Mouse (Mus musculus): ENCODE data around the gene Gm28048. TPM values are rescaled to one million over a fixed set of nuclear protein-coding genes. Genes with fewer than 3 reads are reported as not detected.

Gm28048 gene
- polyA plus RNA-seq, 1 experiment from 2014 or later: 3.4 TPM

- no peak overlapping the region for H3K27ac ChIP-seq
- no peaks in the 10 kb centered on the region for H3K4me1 ChIP-seq
- peaks cover 7% of the 10 kb centered on the region for H3K36me3 ChIP-seq (ENCODE audit: poor library complexity, severe bottlenecking)
- H3K9ac ChIP-seq: no peak overlapping the region
- ATAC-seq: no peak
- no peak overlapping the region for H3K4me3 ChIP-seq
- 88% methylated on average over 4 of the region's 4 CpGs for WGBS
- H3K9me3 ChIP-seq (replicated peaks): peaks cover 14% of the 10 kb centered on the region
- no peak overlapping the region for H3K4me2 ChIP-seq
- H3K27me3 ChIP-seq: no peaks in the 10 kb centered on the region
Observed at GRCm38 (mm10) chr11:22964401-22964800, 17.5 kb downstream of the Gm28048 start.

- Histone ChIP-seq H3K4me3 (no peak overlapping the region), H3K9me3 (replicated peaks) (peaks cover 6% of the 10 kb centered on the region; the same call in 1 of the 2 replicates), H3K4me2 (no peak overlapping the region), H3K36me3 (ENCODE audit: poor library complexity, severe bottlenecking) (peaks cover 7% of the 10 kb centered on the region), H3K9ac (no peak overlapping the region), H3K27me3 (no peaks in the 10 kb centered on the region), H3K27ac (no peak overlapping the region), H3K4me1 (no peaks in the 10 kb centered on the region)
- ATAC-seq: no peak
- 88% methylated on average over 1 of the region's 1 CpGs for WGBS
Observed at GRCm38 (mm10) chr11:22962101-22962500, 19.8 kb downstream of the Gm28048 start.

- no peaks in the 10 kb centered on the region for H3K4me1 ChIP-seq
- 91% methylated on average over 4 of the region's 4 CpGs for WGBS
- no peaks in the 10 kb centered on the region; the same call in 1 of the 2 replicates for H3K36me3 ChIP-seq (ENCODE audit: poor library complexity, severe bottlenecking)
- no peak overlapping the region for H3K4me2 ChIP-seq
- H3K27me3 ChIP-seq: no peaks in the 10 kb centered on the region
- no peak for ATAC-seq
- H3K9me3 ChIP-seq (replicated peaks): no peaks in the 10 kb centered on the region
- no peak overlapping the region for H3K4me3 ChIP-seq
- no peak overlapping the region for H3K9ac ChIP-seq
- no peak overlapping the region for H3K27ac ChIP-seq
Observed at GRCm38 (mm10) chr11:22957791-22958374, 24.0 kb downstream of the Gm28048 start.

GRCm38 (mm10) chr11:22956830-22957229 is 25.1 kb downstream of the Gm28048 start:
- 74% methylated on average over 4 of the region's 4 CpGs for WGBS
- Histone ChIP-seq H3K4me1 (no peaks in the 10 kb centered on the region), H3K27ac (no peak overlapping the region), H3K36me3 (ENCODE audit: poor library complexity, severe bottlenecking) (peaks cover 3% of the 10 kb centered on the region; the same call in 1 of the 2 replicates), H3K9ac (no peak overlapping the region), H3K27me3 (no peaks in the 10 kb centered on the region), H3K4me3 (no peak overlapping the region), H3K9me3 (replicated peaks) (no peaks in the 10 kb centered on the region), H3K4me2 (no peak overlapping the region)
- ATAC-seq: peak; percentile 48; the same call in 1 of the 2 replicates

GRCm38 (mm10) chr11:22956346-22956745 is 25.5 kb downstream of the Gm28048 start:
- Histone ChIP-seq H3K9me3 (replicated peaks) (no peaks in the 10 kb centered on the region), H3K9ac (no peak overlapping the region), H3K4me2 (no peak overlapping the region), H3K36me3 (ENCODE audit: poor library complexity, severe bottlenecking) (peaks cover 3% of the 10 kb centered on the region; the same call in 1 of the 2 replicates), H3K4me1 (no peaks in the 10 kb centered on the region), H3K27me3 (no peaks in the 10 kb centered on the region), H3K27ac (no peak overlapping the region), H3K4me3 (no peak overlapping the region)
- no peak for ATAC-seq
- 95% methylated on average over 6 of the region's 6 CpGs for WGBS

GRCm38 (mm10) chr11:22952668-22953067 is 29.2 kb downstream of the Gm28048 start:
- Histone ChIP-seq H3K27ac (no peak overlapping the region), H3K9me3 (replicated peaks) (no peaks in the 10 kb centered on the region), H3K36me3 (ENCODE audit: poor library complexity, severe bottlenecking) (peaks cover 3% of the 10 kb centered on the region; the same call in 1 of the 2 replicates), H3K27me3 (no peaks in the 10 kb centered on the region), H3K4me1 (no peaks in the 10 kb centered on the region), H3K4me3 (no peak overlapping the region), H3K9ac (no peak overlapping the region), H3K4me2 (no peak overlapping the region)
- ATAC-seq: no peak
- WGBS: 92% methylated on average over 7 of the region's 7 CpGs

- Histone ChIP-seq H3K9ac (no peak overlapping the region), H3K36me3 (ENCODE audit: poor library complexity, severe bottlenecking) (peaks cover 3% of the 10 kb centered on the region; the same call in 1 of the 2 replicates), H3K4me1 (no peaks in the 10 kb centered on the region), H3K27ac (no peak overlapping the region), H3K9me3 (replicated peaks) (no peaks in the 10 kb centered on the region), H3K4me2 (no peak overlapping the region), H3K4me3 (no peak overlapping the region), H3K27me3 (no peaks in the 10 kb centered on the region)
- no peak for ATAC-seq
- WGBS: 86% methylated on average over 6 of the region's 6 CpGs
Observed at GRCm38 (mm10) chr11:22950131-22950530, 31.8 kb downstream of the Gm28048 start.

- Histone ChIP-seq H3K9ac (no peak overlapping the region), H3K4me1 (no peaks in the 10 kb centered on the region), H3K4me2 (no peak overlapping the region), H3K9me3 (replicated peaks) (no peaks in the 10 kb centered on the region), H3K4me3 (no peak overlapping the region), H3K27ac (no peak overlapping the region), H3K27me3 (no peaks in the 10 kb centered on the region), H3K36me3 (ENCODE audit: poor library complexity, severe bottlenecking) (peaks cover 3% of the 10 kb centered on the region; the same call in 1 of the 2 replicates)
- no peak for ATAC-seq
- 80% methylated on average over 1 of the region's 1 CpGs for WGBS
Observed at GRCm38 (mm10) chr11:22949101-22949500, 32.8 kb downstream of the Gm28048 start.

- WGBS: 90% methylated on average over 2 of the region's 2 CpGs
- no peaks in the 10 kb centered on the region for H3K27me3 ChIP-seq
- H3K4me2 ChIP-seq: no peak overlapping the region
- no peaks in the 10 kb centered on the region for H3K36me3 ChIP-seq (ENCODE audit: poor library complexity, severe bottlenecking)
- H3K4me3 ChIP-seq: no peak overlapping the region
- H3K9ac ChIP-seq: no peak overlapping the region
- H3K9me3 ChIP-seq (replicated peaks): no peaks in the 10 kb centered on the region
- no peak for ATAC-seq
- H3K4me1 ChIP-seq: no peaks in the 10 kb centered on the region
- no peak overlapping the region for H3K27ac ChIP-seq
Observed at GRCm38 (mm10) chr11:22938983-22939382, 42.9 kb downstream of the Gm28048 start.

- no peak for ATAC-seq
Observed at GRCm38 (mm10) chr11:22937716-22938316, 44.1 kb downstream of the Gm28048 start.

GRCm38 (mm10) chr11:22936446-22937125 is 45.3 kb downstream of the Gm28048 start:
- H3K9me3 ChIP-seq (replicated peaks): no peaks in the 10 kb centered on the region
- H3K4me2 ChIP-seq: no peak overlapping the region
- H3K9ac ChIP-seq: no peak overlapping the region
- no peak overlapping the region for H3K27ac ChIP-seq
- WGBS: 59% methylated on average over 5 of the region's 5 CpGs
- H3K4me1 ChIP-seq: no peaks in the 10 kb centered on the region
- peak; percentile 67 for ATAC-seq
- no peak overlapping the region for H3K4me3 ChIP-seq
- no peaks in the 10 kb centered on the region for H3K36me3 ChIP-seq (ENCODE audit: poor library complexity, severe bottlenecking)
- no peaks in the 10 kb centered on the region for H3K27me3 ChIP-seq

More at GRCm38 (mm10) chr11:22937716-22938316, 44.1 kb downstream of the Gm28048 start:
- Histone ChIP-seq H3K4me3 (no peak overlapping the region), H3K9me3 (replicated peaks) (no peaks in the 10 kb centered on the region), H3K4me2 (no peak overlapping the region), H3K27ac (no peak overlapping the region), H3K27me3 (no peaks in the 10 kb centered on the region), H3K4me1 (no peaks in the 10 kb centered on the region), H3K36me3 (ENCODE audit: poor library complexity, severe bottlenecking) (no peaks in the 10 kb centered on the region), H3K9ac (no peak overlapping the region)
- WGBS: 98% methylated on average over 4 of the region's 4 CpGs

GRCm38 (mm10) chr11:22932167-22932566 is 49.7 kb downstream of the Gm28048 start:
- Histone ChIP-seq H3K9ac (no peak overlapping the region), H3K4me3 (no peak overlapping the region), H3K27ac (no peak overlapping the region), H3K4me1 (no peaks in the 10 kb centered on the region), H3K4me2 (no peak overlapping the region), H3K27me3 (no peaks in the 10 kb centered on the region), H3K36me3 (ENCODE audit: poor library complexity, severe bottlenecking) (no peaks in the 10 kb centered on the region), H3K9me3 (replicated peaks) (no peaks in the 10 kb centered on the region)
- ATAC-seq: no peak
